Mouse (Mus musculus) megakaryocyte, embryonic 14.5 days (primary cell): ENCODE data around the gene Rgl3.

ENCODE experiments used
- FLI1 ChIP-seq: IDR thresholded peaks from 2 replicates; pipeline ENCODE4 v1.6.1; 2012; ENCODE audit warnings: low read length, inconsistent platforms, mixed read lengths
- GATA1 ChIP-seq: IDR thresholded peaks from 3 replicates; pipeline ENCODE4 v1.6.1; 2012; ENCODE audit warnings: mixed read lengths, low read length, inconsistent platforms, borderline replicate concordance

- TF ChIP-seq FLI1 (no peak), GATA1 (no peak)
These were observed 34.0 kb downstream of the Rgl3 start for GRCm38 (mm10) chr9:21955225-21955569.
